Mouse (Mus musculus) regulatory T cell (primary cell): ENCODE measurements around the gene Gm14409.
"Not testable (repeated sequence)": the region's sequence is repeated elsewhere in the genome, so short reads cannot be mapped to it uniquely, and the experiment has no call there.

ENCODE experiments used
- in situ Hi-C: fragments of 300-600 bp; cut with MboI, MseI; formaldehyde crosslinking; loops from one replicate; pipeline ENCODE4 v1.15.1; 2025; ENCODE audit warnings: high pct_unique_total_duplicates

Gene Gm14409

DNA sequence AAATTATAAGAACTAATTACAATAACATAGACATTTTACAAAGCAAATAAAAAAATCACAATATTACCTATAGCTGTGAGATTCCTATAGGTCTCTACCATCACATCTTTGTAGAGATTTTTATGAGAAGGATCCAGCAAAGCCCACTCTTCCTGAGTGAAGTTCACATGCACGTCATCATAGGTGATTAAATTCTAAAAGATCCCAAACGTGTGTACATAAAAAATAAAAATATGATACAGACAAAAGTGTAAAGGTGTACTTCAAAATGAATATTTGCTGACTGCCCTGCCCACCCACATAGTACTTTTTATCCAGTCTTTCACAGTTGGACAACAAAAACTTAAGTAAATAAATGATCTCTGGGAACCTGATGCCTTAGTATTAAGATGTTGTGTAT lies at the start of gene Gm14409:
Gene Gm14409 (minus strand): TSS at position 101 of the 400 bp plus-strand sequence.
- in situ Hi-C loops: not testable (repeated sequence)

DNA sequence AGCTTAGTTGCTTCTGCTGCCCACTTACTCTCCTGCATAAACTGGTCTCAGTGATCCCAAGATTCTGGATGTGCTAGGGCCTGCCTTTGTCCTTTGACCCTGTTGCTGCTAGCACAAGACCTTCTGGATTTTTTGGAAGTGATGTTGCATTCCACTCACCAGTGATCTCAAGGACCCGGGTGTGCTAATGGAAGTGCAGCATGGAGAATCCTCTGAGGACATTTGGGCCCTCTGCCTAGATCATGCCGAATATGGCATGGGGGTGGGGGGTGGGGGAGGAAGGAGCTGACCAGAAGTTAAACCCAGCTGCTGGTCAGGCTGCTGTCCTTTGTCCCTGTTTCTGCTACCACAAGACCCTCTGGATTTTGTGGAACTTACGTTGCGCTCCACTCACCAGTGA lies 42.8 kb upstream of the Gm14409 start:
- in situ Hi-C loops: not testable (repeated sequence)

- in situ Hi-C loops: not testable (repeated sequence)
Measured at GRCm38 (mm10) chr2:177304980-177305379, 38.1 kb upstream of the Gm14409 start.

DNA sequence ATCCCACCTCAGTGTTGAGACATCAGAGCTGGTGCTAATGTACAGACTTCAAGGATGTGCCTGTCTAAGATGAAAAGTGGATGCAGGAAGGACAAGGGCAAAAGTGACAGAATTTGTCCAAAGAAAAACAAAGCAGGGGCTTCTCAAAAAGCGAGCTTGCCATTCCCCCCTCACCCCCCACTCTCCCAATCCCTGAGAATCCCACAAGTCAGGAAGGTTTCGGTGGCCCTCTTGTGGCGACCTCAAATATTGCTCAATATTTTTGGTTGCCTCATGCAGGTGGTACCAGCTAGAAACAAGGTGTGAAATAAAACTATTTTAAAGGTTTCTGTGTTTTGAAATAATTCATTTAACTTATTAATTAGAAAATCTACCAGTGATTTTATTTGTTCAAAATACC lies 16.9 kb upstream of the Gm14409 start:
- in situ Hi-C loops: loop anchor here (25.0 kb wide), 1 partner anchor 1954 kb away; no protein-coding TSS in a partner anchor

- in situ Hi-C loops: loop anchor here (25.0 kb wide), 1 partner anchor 1960 kb away; no protein-coding TSS in a partner anchor
Measured at GRCm38 (mm10) chr2:177277754-177278153, 10.9 kb upstream of the Gm14409 start.

GRCm38 (mm10) chr2:177272237-177272636 lies 5.4 kb upstream of the Gm14409 start:
- in situ Hi-C loops: not testable (repeated sequence)

DNA sequence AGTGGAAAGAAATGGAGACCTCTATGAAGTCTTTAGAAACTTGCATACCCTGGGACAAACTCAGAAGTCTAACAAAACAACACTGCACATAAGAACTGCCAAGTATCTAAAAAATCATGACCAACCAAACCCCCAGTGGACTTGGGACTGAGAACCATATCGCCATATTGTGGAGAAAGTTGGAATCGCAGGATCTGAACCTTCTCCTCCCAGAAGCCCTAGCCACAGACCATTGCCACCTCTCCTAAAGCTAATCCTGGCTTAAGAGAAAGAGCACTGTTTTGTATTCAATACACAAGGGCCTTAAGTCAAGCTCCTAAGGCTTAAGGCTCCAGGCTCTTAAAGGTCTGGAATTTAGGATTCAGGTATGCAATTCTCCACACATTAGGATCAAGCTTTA lies 19.4 kb downstream of the Gm14409 start:
- in situ Hi-C loops: not testable (repeated sequence)

GRCm38 (mm10) chr2:177230461-177230860 lies 36.4 kb downstream of the Gm14409 start:
- in situ Hi-C loops: not testable (repeated sequence)
